Mouse (Mus musculus): ENCODE results near the gene Lin52. TPM values are rescaled to one million over a fixed set of nuclear protein-coding genes. Genes with fewer than 3 reads are reported as not detected.

Lin52 gene
- total RNA-seq, 2 experiments from 2014 or later: 11.7 to 38.0 TPM

GRCm38 (mm10) chr12:84577768-84578439 is 126.7 kb downstream of the Lin52 start:
- 0 out of 2 replicates have a peak, but pooled peaks have one; percentile 63 for ATAC-seq (replicated peaks; ENCODE audit: low FRiP score, poor library complexity, severe bottlenecking)

- ATAC-seq (replicated peaks; ENCODE audit: low FRiP score, poor library complexity, severe bottlenecking): no peak
Measured at GRCm38 (mm10) chr12:84578440-84578770, 127.2 kb downstream of the Lin52 start.

GRCm38 (mm10) chr12:84581285-84581684 is 130.1 kb downstream of the Lin52 start:
- no peak for ATAC-seq (replicated peaks; ENCODE audit: low FRiP score, poor library complexity, severe bottlenecking)

- ATAC-seq (replicated peaks; ENCODE audit: low FRiP score, poor library complexity, severe bottlenecking): peak; percentile 92
Measured at GRCm38 (mm10) chr12:84589825-84590761, 138.9 kb downstream of the Lin52 start.

Other genes starting within 250 kb of the Lin52 start
- 5.4 and 12.7 TPM in 2 replicates for gene Elmsan1, start 232.5 kb upstream of the Lin52 start, total RNA-seq (2015; ENCODE audit: low replicate concordance)
- gene Elmsan1, start 232.5 kb upstream of the Lin52 start, total RNA-seq (2017; ENCODE audit: low replicate concordance): 8.0 and 11.4 TPM in 2 replicates
- 8.8 and 19.0 TPM in 2 replicates for gene Ptgr2, start 166.2 kb upstream of the Lin52 start, total RNA-seq (2015; ENCODE audit: low replicate concordance)
- gene Ptgr2, start 166.2 kb upstream of the Lin52 start, total RNA-seq (2017; ENCODE audit: low replicate concordance): 7.5 and 14.4 TPM in 2 replicates
- 20.2 and 28.4 TPM in 2 replicates for gene Zfp410, start 134.6 kb upstream of the Lin52 start, total RNA-seq (2015; ENCODE audit: low replicate concordance)
- 25.0 and 32.6 TPM in 2 replicates for gene Zfp410, start 134.6 kb upstream of the Lin52 start, total RNA-seq (2017; ENCODE audit: low replicate concordance)
- 2.7 TPM in 1 of 2 replicates, not detected in the other for gene Coq6, start 89.8 kb upstream of the Lin52 start, total RNA-seq (2015; ENCODE audit: low replicate concordance)
- gene Coq6, start 89.8 kb upstream of the Lin52 start, total RNA-seq (2017; ENCODE audit: low replicate concordance): 0.70 TPM in 1 of 2 replicates, not detected in the other
- not detected in 2 replicates for gene Fam161b, start 89.6 kb upstream of the Lin52 start, total RNA-seq (2015; ENCODE audit: low replicate concordance)
- 0.14 and 0.43 TPM in 2 replicates for gene Fam161b, start 89.6 kb upstream of the Lin52 start, total RNA-seq (2017; ENCODE audit: low replicate concordance)
- 5.0 and 5.2 TPM in 2 replicates for gene Entpd5, start 42.4 kb upstream of the Lin52 start, total RNA-seq (2015; ENCODE audit: low replicate concordance)
- 4.9 and 6.3 TPM in 2 replicates for gene Entpd5, start 42.4 kb upstream of the Lin52 start, total RNA-seq (2017; ENCODE audit: low replicate concordance)
- gene Bbof1, start 42.4 kb upstream of the Lin52 start, total RNA-seq (2015; ENCODE audit: low replicate concordance): not detected in 2 replicates
- gene Bbof1, start 42.4 kb upstream of the Lin52 start, total RNA-seq (2017; ENCODE audit: low replicate concordance): 0.26 and 0.84 TPM in 2 replicates
- gene Rnf113a2, start 34.2 kb upstream of the Lin52 start, total RNA-seq (2015; ENCODE audit: low replicate concordance): 8.5 and 17.3 TPM in 2 replicates
- 7.1 and 17.7 TPM in 2 replicates for gene Rnf113a2, start 34.2 kb upstream of the Lin52 start, total RNA-seq (2017; ENCODE audit: low replicate concordance)
- gene Aldh6a1, start 418 bp upstream of the Lin52 start, total RNA-seq (2015; ENCODE audit: low replicate concordance): 3.3 and 13.8 TPM in 2 replicates
- 2.5 and 4.4 TPM in 2 replicates for gene Aldh6a1, start 418 bp upstream of the Lin52 start, total RNA-seq (2017; ENCODE audit: low replicate concordance)
- gene Vsx2, start 118.3 kb downstream of the Lin52 start, total RNA-seq (2015; ENCODE audit: low replicate concordance): not detected in 2 replicates
- gene Vsx2, start 118.3 kb downstream of the Lin52 start, total RNA-seq (2017; ENCODE audit: low replicate concordance): not detected in 2 replicates
- 0.38 and 2.3 TPM in 2 replicates for gene Abcd4, start 166.0 kb downstream of the Lin52 start, total RNA-seq (2015; ENCODE audit: low replicate concordance)
- gene Abcd4, start 166.0 kb downstream of the Lin52 start, total RNA-seq (2017; ENCODE audit: low replicate concordance): 0.77 and 2.0 TPM in 2 replicates
- not detected in 2 replicates for gene Vrtn, start 189.6 kb downstream of the Lin52 start, total RNA-seq (2015; ENCODE audit: low replicate concordance)
- gene Vrtn, start 189.6 kb downstream of the Lin52 start, total RNA-seq (2017; ENCODE audit: low replicate concordance): not detected in 2 replicates
- 1.3 TPM in 1 of 2 replicates, not detected in the other for gene Syndig1l, start 247.4 kb downstream of the Lin52 start, total RNA-seq (2015; ENCODE audit: low replicate concordance)
- gene Syndig1l, start 247.4 kb downstream of the Lin52 start, total RNA-seq (2017; ENCODE audit: low replicate concordance): not detected in 2 replicates